Mouse (Mus musculus) brain, embryonic 14.5 days (tissue): ENCODE results near the gene Lrp2.

Experiments
- CTCF ChIP-seq: fragments of 200-500 bp; IDR thresholded peaks from 2 replicates; pipeline ENCODE4 v1.5.1; 2012; ENCODE audit warnings: inconsistent platforms, mild to moderate bottlenecking, moderate library complexity, borderline replicate concordance; ENCODE audit not compliant: insufficient read depth, insufficient read length; ENCODE audit errors: extremely low read depth
- POLR2A ChIP-seq: fragments of 200-500 bp; IDR thresholded peaks from 2 replicates; pipeline ENCODE4 v1.6.1; 2012; ENCODE audit warnings: mild to moderate bottlenecking, inconsistent platforms, borderline replicate concordance; ENCODE audit not compliant: poor library complexity, insufficient read depth, insufficient read length, severe bottlenecking; ENCODE audit errors: extremely low read depth

DNA sequence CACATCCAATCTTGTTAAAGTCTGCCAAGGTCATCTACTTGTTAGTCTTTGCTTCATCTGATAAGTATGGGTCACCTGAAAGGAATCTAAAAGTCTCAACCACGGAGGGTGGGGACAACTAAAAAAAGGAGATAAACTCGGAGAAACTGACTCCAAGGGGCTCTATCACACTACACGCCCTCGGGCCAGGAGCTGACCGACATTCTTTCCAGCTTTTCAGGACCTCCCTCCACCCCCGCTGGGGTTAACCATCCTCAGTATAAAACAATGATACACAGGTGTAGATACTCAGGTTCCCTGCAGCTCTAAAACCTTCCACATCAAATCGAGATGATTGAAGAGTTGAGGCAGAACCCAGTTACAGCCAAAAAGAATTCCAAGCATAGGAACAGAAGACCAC, 3.0 kb downstream of the Lrp2 start:
- TF ChIP-seq CTCF: no peak
- no peak for TF ChIP-seq POLR2A
